Comparison of ENCODE assay signal across 8 mouse cellular contexts in genomic region chr8:78508719-78509272, GRCm38 (mm10). TPM values are rescaled to one million over a fixed set of nuclear protein-coding genes. Genes with fewer than 3 reads are reported as not detected.
DNase-seq lines count a peak whose midpoint lies in the region; ATAC-seq and TF ChIP-seq lines count a peak whose summit lies in the region.

Gene Rbmxl1 (minus strand): TSS chr8:78508898.

- peak within 1 kb of the TSS; percentile 99 for H3K9ac ChIP-seq in heart, embryonic 15.5 days
- H3K9ac ChIP-seq in liver, embryonic 14.5 days (replicated peaks), result peak within 1 kb of the TSS; percentile 88
- peak within 1 kb of the TSS; percentile 99 for H3K9ac ChIP-seq in neural tube, embryonic 11.5 days (ENCODE audit: low read length)
- peak within 1 kb of the TSS; percentile 97 for H3K9ac ChIP-seq in stomach, postnatal 0 days (ENCODE audit: low read length)

- H3K36me3 ChIP-seq in heart, embryonic 15.5 days, result peaks cover 13% of the 10 kb centered on the region
- H3K36me3 ChIP-seq in liver, embryonic 14.5 days (replicated peaks; ENCODE audit: control insufficient read depth, insufficient read depth, low read depth), result peaks cover 15% of the 10 kb centered on the region
- peaks cover 10% of the 10 kb centered on the region for H3K36me3 ChIP-seq in neural tube, embryonic 11.5 days (ENCODE audit: control insufficient read depth, insufficient read depth, low read length)
- no peaks in the 10 kb centered on the region; the same call in 1 of the 2 replicates for H3K36me3 ChIP-seq in stomach, postnatal 0 days (ENCODE audit: control insufficient read depth, insufficient read depth, low read length)

- 0 out of 2 replicates have a peak, but pooled peaks have one; percentile 6 for TF ChIP-seq CTCF in liver, embryonic 14.5 days (IDR thresholded peaks at IDR 0.05; ENCODE audit: low read depth)
- no peak for TF ChIP-seq CTCF in stomach, postnatal 0 days (IDR thresholded peaks at IDR 0.05; ENCODE audit: low read depth)

- H3K4me1 ChIP-seq in brown adipose tissue, adult 24 weeks (ENCODE audit: control insufficient read depth, insufficient read depth, insufficient read length, low read length), result peaks cover 5% of the 10 kb centered on the region; the same call in 1 of the 2 replicates
- peaks cover 16% of the 10 kb centered on the region for H3K4me1 ChIP-seq in heart, embryonic 15.5 days (replicated peaks)
- H3K4me1 ChIP-seq in liver, embryonic 14.5 days (replicated peaks; ENCODE audit: control insufficient read depth in 2 of 2, insufficient read depth in 2 of 2, low read length in 1 of 2), result peaks cover 7 to 9% of the 10 kb centered on the region in 2 experiments; a peak in 3 of 4 replicates
- H3K4me1 ChIP-seq in neural tube, embryonic 11.5 days (ENCODE audit: control insufficient read depth, insufficient read depth, low read length), result peaks cover 3% of the 10 kb centered on the region
- no peaks in the 10 kb centered on the region for H3K4me1 ChIP-seq in stomach, postnatal 0 days (replicated peaks; ENCODE audit: control insufficient read depth, insufficient read depth)

- peak; percentile 96 for DNase-seq in CD4-positive, CD25-positive, alpha-beta regulatory T cell, adult 2 months (ENCODE audit: low read depth, low spot score)
- DNase-seq in fibroblast of lung, adult 2 months (ENCODE audit: low read depth), result peak; percentile 18
- DNase-seq in kidney, postnatal 25 days, result peak; percentile 93 to 97
- DNase-seq in liver, embryonic 14.5 days (ENCODE audit: low read depth in 3 of 3, low spot score in 3 of 3), result peak; percentile 70 to 75 (median 71)
- DNase-seq in neural tube, embryonic 11.5 days (ENCODE audit: low spot score), result peak; percentile 90
- DNase-seq in stomach, postnatal 0 days (ENCODE audit: low spot score), result peak; percentile 90

- peak within 1 kb of the TSS; percentile 91 for H3K27ac ChIP-seq in brown adipose tissue, adult 24 weeks (replicated peaks; ENCODE audit: low read depth, low read length)
- peak within 1 kb of the TSS; percentile 93 for H3K27ac ChIP-seq in heart, embryonic 15.5 days
- H3K27ac ChIP-seq in liver, embryonic 14.5 days, result peak within 1 kb of the TSS; percentile 89
- H3K27ac ChIP-seq in neural tube, embryonic 11.5 days (ENCODE audit: low read depth, low read length), result peak within 1 kb of the TSS; percentile 79
- H3K27ac ChIP-seq in stomach, postnatal 0 days (replicated peaks), result peak within 1 kb of the TSS; percentile 97

- no peaks in the 10 kb centered on the region for H3K9me3 ChIP-seq in heart, embryonic 15.5 days (replicated peaks)
- H3K9me3 ChIP-seq in liver, embryonic 14.5 days (ENCODE audit: control insufficient read depth, low read length), result no peaks in the 10 kb centered on the region
- no peaks in the 10 kb centered on the region for H3K9me3 ChIP-seq in neural tube, embryonic 11.5 days (ENCODE audit: control insufficient read depth, low read length)
- H3K9me3 ChIP-seq in stomach, postnatal 0 days (ENCODE audit: control insufficient read depth, low read length), result no peaks in the 10 kb centered on the region

- ATAC-seq in heart, embryonic 15.5 days (replicated peaks; ENCODE audit: insufficient number of reproducible peaks, insufficient read depth, low FRiP score, low read depth), result peak; percentile 82
- ATAC-seq in liver, embryonic 14.5 days (ENCODE audit: insufficient read depth), result peak; percentile 92
- ATAC-seq in neural tube, embryonic 11.5 days (ENCODE audit: insufficient read depth, low FRiP score, low TSS enrichment), result peak; percentile 93
- peak; percentile 89 for ATAC-seq in stomach, postnatal 0 days (ENCODE audit: low FRiP score, low TSS enrichment)

- no peak for TF ChIP-seq EP300 in liver, embryonic 14.5 days (IDR thresholded peaks at IDR 0.05; ENCODE audit: low read depth)
- no peak for TF ChIP-seq EP300 in stomach, postnatal 0 days (optimal IDR thresholded peaks at IDR 0.05)

- H3K27me3 ChIP-seq in heart, embryonic 15.5 days, result no peaks in the 10 kb centered on the region
- no peaks in the 10 kb centered on the region for H3K27me3 ChIP-seq in liver, embryonic 14.5 days (ENCODE audit: control insufficient read depth, insufficient read depth, low read length)
- no peaks in the 10 kb centered on the region for H3K27me3 ChIP-seq in neural tube, embryonic 11.5 days (ENCODE audit: control insufficient read depth, insufficient read depth, low read length)
- no peaks in the 10 kb centered on the region for H3K27me3 ChIP-seq in stomach, postnatal 0 days (ENCODE audit: control insufficient read depth, insufficient read depth, low read length)

- under 1% methylated on average over 58 of the region's 70 CpGs for WGBS in heart, embryonic 15.5 days
- under 1% methylated on average over 62 of the region's 70 CpGs for WGBS in liver, embryonic 14.5 days (ENCODE audit: insufficient replicate concordance)
- under 1% methylated on average over 62 of the region's 70 CpGs for WGBS in neural tube, embryonic 11.5 days
- WGBS in stomach, postnatal 0 days, result under 1% methylated on average over 61 of the region's 70 CpGs

- H3K4me2 ChIP-seq in heart, embryonic 15.5 days, result peak within 1 kb of the TSS; percentile 85
- H3K4me2 ChIP-seq in liver, embryonic 14.5 days (ENCODE audit: low read depth), result peak within 1 kb of the TSS; percentile 84
- H3K4me2 ChIP-seq in neural tube, embryonic 11.5 days (ENCODE audit: low read depth), result peak within 1 kb of the TSS; percentile 92
- H3K4me2 ChIP-seq in stomach, postnatal 0 days (replicated peaks; ENCODE audit: low read depth), result peak within 1 kb of the TSS; percentile 100

- peak within 1 kb of the TSS; percentile 96 for H3K4me3 ChIP-seq in brown adipose tissue, adult 24 weeks (ENCODE audit: insufficient read depth, low read depth, low read length)
- H3K4me3 ChIP-seq in heart, embryonic 15.5 days, result peak within 1 kb of the TSS; percentile 62
- peak within 1 kb of the TSS; percentile 94 to 98 for H3K4me3 ChIP-seq in liver, embryonic 14.5 days (ENCODE audit: insufficient read depth in 1 of 2, low read depth in 2 of 2, low read length in 2 of 2)
- H3K4me3 ChIP-seq in neural tube, embryonic 11.5 days (ENCODE audit: low read depth, low read length), result peak within 1 kb of the TSS; percentile 85
- H3K4me3 ChIP-seq in stomach, postnatal 0 days (ENCODE audit: low read depth, low read length), result peak within 1 kb of the TSS; percentile 88

RNA-seq across cellular contexts. Expression of gene Rbmxl1, which starts in this region (rescaled TPM):
- polyA plus RNA-seq in brown adipose tissue, adult 24 weeks (2012; ENCODE audit: insufficient read depth, insufficient read length, missing spikeins), result 10.9 and 17.8 TPM in 2 replicates
- polyA plus RNA-seq in heart, embryonic 15.5 days (2015; fragmentation: Nextera tagmentation; extraction: Ambion mirVana), result 109 and 124 TPM in 2 replicates
- 44.4 and 68.2 TPM in 2 replicates for polyA plus RNA-seq in liver, embryonic 14.5 days (2012; rRNA removed)
- polyA plus RNA-seq in liver, embryonic 14.5 days (2014; fragmentation: Nextera tagmentation; extraction: Ambion mirVana), result 101 TPM in 2 replicates
- polyA plus RNA-seq in neural tube, embryonic 11.5 days (2014; fragmentation: Nextera tagmentation; extraction: Ambion mirVana), result 357 and 359 TPM in 2 replicates
- 76.1 and 78.6 TPM in 2 replicates for polyA plus RNA-seq in stomach, postnatal 0 days (2015; fragmentation: Nextera tagmentation; extraction: Ambion mirVana)

Comparison
In these comparisons a context has a peak if more than half of its experiments do, and no peak if none do; other contexts are left out.
1. Peak in every context shown above with its lines: DNase-seq, ATAC-seq, H3K4me3 ChIP-seq and H3K27ac ChIP-seq.
2. DNase-seq: peak in every context shown above with its lines; median percentile 96 in CD4-positive, CD25-positive, alpha-beta regulatory T cell, adult 2 months; 95 in kidney, postnatal 25 days; 90 in neural tube, embryonic 11.5 days; 90 in stomach, postnatal 0 days; 71 in liver, embryonic 14.5 days; 18 in fibroblast of lung, adult 2 months.